Mouse (Mus musculus) activated CD4-positive, CD25-positive, alpha-beta regulatory T cell, adult 4 months (primary cell): ENCODE measurements at regions not wholly inside any gene's neighbourhood (a gene's known extent, or its start where the extent isn't known, plus 50 kb on each side); places are given as distances from the start of the nearest gene placed in this dataset.

Experiments used
- ATAC-seq: one replicate; pipeline ENCODE4 v1.8.0; 2017

DNA sequence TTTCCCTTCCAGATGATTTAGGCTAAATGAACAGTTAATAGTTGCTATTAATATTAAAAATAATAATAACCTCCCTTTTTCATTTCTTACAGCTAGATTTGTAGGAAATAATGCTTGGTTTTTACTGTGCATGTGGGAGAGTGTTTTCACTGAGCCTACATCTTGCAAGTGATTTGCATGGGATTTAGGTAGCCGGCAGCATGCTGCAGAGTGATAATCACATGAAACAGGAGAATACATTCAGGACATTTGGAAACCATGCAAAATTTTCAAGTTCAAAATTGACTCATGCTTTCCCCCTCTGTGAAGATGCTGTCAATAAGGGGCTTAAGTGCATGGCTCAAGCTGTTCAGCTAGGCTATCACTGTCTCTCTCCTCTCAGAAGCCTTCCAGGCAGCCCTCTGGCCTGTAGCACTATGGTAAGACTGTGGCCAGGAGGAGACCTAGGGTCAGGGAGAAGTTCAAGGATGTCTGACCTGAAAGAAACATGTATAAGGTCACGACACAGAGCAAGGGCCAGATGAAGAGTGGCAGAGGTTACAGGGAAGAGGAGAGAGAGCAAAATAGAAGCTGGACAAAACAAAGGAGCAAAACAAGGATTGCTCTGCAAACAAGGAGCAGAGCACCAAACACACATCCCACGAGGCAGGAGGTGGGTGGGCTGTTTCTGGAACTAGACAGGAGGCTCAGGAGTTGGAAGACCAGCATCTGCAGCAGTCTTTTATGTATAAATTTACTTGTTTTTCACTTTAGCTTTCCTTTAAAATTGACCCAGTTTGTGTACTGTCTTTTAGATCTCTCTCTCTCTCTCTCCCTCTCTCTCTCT lies 177.5 kb downstream of the Tmem161b start:
- no peak for ATAC-seq

DNA sequence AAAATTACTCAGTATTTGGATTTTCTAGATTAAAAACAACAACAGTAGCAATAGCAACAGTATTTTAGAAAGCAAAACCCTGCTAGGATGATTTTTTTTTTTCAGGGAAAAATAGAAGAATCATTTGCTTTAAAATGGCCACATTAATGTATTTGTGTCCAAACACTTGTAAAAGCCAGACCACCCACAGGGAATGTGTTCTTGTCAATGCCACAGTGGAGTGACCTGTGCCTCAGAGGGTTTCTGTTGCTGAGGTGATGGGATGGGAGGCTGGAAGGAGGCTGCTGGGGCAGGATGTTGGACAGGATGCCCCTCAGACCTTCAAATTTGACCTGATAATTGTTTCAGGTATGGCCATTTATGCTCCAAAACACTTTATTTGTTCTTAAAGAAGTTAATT lies 178.9 kb downstream of the Tmem161b start:
- no peak for ATAC-seq

DNA sequence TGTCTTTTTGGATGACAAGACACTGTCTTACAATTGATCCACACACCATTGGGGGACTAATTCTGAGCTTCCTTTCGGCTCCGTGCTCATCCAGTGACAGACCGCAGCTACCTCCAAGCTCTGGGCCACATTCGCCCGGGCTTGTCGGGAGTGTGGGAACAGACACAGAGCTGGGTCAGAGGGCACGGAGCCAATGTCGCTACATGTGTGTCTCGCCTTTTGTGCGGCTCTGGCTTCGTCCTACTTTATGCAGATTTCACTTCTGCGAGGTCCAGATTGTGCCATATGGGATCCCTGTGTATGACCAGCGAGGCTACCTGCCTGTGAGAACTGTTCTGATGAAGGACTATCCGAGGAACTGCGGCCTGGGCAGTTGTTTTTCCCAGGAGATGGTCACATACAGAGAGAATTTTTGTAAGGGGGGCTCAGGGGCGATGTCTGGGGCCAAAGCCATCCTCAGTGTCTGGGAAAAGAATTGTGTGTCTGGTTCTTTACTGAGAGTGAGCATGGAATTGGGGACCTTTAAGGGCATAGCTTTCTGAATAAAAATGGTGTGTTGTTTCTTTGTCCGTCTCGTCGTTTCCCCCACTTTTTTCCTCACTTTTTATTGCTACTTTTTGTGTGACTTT lies 182.6 kb downstream of the Tmem161b start:
- no peak for ATAC-seq

DNA sequence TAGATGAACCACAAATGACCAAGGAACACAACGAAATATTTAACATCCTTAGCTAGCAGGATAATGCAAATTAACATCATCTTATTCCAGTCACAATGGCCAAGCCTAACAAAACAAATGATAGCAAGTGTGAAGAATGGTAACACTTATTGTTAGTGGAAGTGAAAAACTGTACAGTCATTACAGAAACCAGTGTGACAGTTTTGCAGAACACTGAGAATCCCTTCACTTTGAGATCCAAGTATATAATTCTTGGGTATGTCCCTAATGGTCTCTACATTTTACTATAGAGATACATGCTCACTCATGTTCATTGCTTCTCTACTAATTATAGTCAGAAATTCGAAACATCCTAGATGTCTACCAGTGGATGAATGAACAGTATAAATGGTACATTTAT lies 212.3 kb downstream of the Tmem161b start:
- ATAC-seq = no peak

DNA sequence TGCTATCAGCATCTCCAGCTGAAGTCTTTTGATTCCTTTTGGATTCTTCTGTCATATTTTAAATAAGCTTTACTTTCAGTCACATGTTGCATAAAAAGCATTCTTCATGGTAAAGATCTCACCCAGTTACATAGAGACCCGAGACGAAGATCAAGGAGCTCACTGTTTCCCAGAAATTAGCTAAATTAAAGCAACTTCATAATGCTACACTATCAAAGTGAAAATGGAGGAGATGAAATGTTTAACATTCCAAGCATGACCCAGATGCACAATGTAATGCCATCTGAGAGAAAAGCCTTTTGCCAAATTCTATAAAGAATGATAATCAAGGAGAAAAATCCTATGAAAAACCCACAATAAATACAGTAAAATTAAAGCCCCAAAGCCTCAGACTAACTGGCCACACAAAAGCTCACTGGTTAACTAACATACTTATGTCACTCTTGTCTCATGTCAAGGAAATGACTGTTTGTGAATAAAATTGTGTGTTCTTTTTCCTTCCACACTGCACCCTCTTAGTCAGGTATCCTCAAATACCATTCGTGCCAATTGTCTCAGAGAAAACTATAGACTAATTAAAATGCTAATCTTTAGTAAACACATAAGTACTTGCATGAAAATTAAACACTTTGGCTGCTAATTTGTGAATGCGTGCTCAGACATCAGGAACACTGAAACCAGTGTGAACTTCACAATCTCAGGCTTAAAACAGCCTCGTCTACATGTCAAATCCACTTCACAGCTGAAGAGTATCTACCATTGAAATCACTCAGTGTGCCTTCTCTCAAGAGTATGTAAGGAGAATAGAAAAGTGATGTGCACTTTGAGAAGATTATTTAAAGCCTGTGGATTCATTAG lies 215.7 kb downstream of the Tmem161b start:
- ATAC-seq = no peak

DNA sequence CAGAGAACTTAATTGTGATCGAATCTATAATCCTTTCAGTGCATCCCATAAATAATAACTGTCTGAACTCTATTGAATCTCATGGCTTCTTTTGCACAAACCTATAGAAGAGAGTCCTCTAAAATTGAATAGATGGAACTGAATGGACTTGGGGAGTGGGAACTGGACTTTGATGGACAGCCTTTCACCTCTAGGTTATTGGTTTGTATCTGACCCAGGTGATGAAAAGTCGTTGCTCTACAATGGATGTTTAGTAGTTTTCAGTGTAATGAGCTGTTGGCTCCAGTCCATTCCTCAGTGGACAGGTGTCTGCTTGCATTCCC lies 216.3 kb downstream of the Tmem161b start:
- ATAC-seq = no peak

DNA sequence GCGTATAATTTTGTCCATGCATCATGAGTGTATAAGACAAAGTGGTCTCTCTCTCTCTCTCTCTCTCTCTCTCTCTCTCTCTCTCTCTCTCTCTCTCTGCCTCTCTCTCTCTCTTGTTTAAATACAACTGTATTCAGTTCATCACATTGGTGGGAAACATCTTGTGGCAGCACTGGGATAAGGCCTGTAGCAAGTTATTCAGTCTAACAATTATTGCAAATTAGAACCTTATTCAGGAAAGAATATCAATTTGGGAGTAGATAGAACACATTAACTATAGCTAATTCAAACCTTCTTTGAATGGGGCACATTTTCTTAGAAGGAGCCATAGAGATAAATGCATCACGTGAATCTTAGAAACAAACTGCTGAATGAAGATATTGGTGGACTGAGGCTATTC lies 226.4 kb downstream of the Tmem161b start:
- no peak for ATAC-seq

DNA sequence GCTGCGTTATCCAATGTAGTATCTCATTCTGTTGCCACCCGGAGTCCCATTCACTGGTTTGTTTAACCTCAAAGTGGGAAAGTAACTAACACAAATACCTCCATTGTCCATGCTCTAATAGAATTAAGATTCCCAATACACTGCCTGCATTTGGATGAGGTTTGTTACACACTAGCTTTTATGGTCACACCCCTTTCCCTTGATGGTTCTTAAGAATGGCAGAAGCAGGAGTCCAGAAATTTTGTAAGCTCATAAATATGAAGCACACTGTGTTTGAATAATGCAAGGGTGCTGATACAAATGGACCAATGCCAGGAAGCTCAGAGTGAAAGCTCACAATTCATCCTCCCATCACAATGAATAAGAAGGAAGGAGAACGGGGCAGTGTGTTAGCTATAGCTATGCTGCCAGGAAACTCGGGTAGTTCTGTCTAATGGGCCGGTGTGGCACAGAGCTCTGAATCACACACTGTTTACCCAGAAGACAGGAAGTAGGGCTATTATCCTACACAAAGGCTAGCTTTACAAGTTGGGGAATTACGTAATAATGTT lies 227.0 kb downstream of the Tmem161b start:
- no peak for ATAC-seq
